Mouse (Mus musculus) megakaryocyte, embryonic 14.5 days (primary cell): Measurements from ENCODE around the gene Crip2.

ENCODE experiments used
- FLI1 ChIP-seq: IDR thresholded peaks from 2 replicates; pipeline ENCODE4 v1.6.1; 2012; ENCODE audit warnings: low read length, inconsistent platforms, mixed read lengths
- GATA1 ChIP-seq: IDR thresholded peaks from 3 replicates; pipeline ENCODE4 v1.6.1; 2012; ENCODE audit warnings: mixed read lengths, low read length, inconsistent platforms, borderline replicate concordance

DNA sequence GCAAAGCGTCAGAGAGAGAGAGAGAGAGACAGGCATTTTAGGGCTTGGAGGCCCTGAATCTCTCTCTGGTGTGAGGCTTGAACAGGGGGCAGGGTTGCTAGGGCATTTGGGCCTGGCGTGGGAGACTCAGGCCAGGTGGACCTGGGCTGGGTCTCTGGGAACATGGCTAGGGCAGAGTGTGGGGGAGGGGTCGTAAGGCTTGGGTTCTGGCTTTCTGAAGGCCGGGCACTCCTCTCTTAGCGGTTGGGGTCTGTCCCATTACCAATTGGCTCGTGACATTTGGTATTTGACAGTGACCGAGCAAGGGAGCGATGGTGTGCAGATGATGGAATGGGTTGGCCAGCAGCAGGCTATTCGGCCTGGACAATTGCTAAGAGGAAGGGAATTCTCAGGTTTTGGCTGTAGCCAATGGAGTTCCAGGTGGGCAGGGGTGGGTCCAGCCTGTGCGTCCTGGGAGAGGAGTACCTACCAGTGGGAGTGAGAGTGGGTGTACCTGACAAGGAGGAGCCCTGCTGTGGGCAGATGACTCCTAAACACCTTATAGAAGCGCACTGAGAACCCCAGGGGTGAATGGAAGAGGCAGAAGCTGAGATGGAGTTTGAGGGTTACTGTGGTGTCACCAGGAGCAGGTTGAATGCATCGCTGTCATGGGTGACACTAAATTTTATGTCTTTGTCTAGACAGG is 46.4 kb downstream of the Crip2 start:
- TF ChIP-seq FLI1 (no peak), GATA1 (no peak)
